Mouse (Mus musculus) liver, embryonic 18 days (tissue): ENCODE results near the gene Ppp4r3a. TPM values are rescaled to one million over a fixed set of nuclear protein-coding genes. Genes with fewer than 3 reads are reported as not detected.

Source experiments
- polyA plus RNA-seq: library from polyadenylated mRNA; depleted of rRNA; stranded (reverse); fragments of >200 nt; gene quantifications from 2 replicates; pipeline ENCODE4 v1.2.3, GENCODE M21; 2012; rRNA removed

The Ppp4r3a gene
- 18.1 and 22.4 TPM in 2 replicates for polyA plus RNA-seq

DNA sequence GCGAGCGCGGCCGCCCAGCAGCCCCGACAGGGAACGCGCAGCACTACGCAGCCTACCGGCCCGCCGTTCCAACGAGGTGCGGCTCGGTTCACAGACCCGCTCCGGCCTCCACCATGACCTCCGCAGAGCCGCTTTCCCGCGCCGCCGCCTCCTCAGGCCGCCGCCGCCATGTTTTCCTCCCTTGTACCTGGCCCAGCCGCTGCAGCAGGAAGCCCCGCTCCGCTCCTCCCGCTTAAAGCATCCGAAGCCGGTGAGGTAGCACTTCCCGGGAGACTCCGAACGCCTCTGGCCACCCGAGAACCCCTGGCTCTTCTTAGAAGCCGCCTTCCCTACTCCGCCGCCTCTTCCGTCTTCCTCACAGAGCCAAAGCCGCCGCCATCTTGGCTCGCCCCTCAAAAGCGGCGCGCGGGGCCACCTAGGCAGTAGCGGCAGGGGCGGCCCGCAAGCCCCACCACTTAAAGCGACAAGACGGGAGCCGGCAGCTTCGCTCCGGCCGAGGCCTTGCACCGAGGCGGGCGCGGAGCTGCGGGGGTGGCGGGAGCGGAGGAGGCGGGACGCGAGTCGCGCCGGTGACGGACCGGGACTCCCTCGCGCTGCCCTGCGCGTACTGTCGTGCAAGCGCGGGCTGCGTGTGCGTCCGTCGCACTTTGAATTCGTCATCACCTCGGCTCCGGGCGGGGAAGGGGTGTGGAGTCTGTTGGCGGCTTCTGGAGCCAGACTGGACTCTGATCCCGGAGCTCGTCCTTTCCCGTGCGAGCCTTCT is at the start of gene Ppp4r3a:
Ppp4r3a (minus strand) TSS at position 627 of the 763 bp plus-strand sequence.

DNA sequence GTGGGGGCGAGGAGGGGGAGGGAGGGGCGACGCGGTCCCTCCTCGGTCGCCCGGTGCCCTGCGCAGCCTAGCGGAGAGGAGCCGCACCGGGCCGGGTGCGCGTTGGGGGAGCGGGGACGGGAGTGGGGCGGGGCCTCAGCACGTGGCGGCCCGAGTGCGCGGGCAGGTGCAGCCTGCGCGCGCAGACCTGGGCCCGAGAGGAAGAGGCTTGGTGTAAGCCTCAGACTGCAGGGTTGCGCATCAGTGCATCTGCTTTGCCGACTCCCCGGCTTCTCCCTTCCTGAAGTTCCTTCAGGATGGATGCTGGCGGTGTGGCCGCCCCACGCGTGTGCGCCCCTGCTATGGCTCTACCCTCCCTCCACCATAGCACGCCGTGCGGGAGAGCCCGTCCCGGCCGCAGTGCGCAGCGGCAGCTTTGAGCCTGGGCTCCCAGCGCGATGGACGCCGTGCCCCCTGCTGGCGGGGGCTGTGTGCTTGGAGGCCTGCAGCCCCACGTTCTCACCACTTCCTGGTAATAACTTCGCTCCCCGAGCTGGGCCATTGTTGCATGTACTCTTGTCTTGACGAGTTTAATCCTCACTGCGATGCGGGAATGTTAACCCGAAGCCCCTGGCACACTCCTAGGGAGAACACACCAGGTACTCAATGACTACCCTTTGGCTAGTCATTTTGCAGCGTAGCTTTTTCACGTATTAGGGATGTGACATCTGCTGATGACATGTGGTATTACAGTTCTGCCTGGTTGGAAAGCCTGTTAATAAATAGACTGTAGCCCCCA is 54.4 kb downstream of the Ppp4r3a start, which contains the start of gene Ccdc88c:
Ccdc88c (minus strand) TSS at position 103 of the 778 bp plus-strand sequence.

Other genes with a start within 250 kb of the Ppp4r3a start
- 0.14 and 0.16 TPM in 2 replicates for gene Gpr68, start 175.5 kb downstream of the Ppp4r3a start, polyA plus RNA-seq
- 6.2 and 7.0 TPM in 2 replicates for gene Ccdc88c, start 54.6 kb downstream of the Ppp4r3a start, polyA plus RNA-seq